Mouse (Mus musculus): ENCODE results near the gene Vmn2r124. TPM values are rescaled to one million over a fixed set of nuclear protein-coding genes. Genes with fewer than 3 reads are reported as not detected.

The Vmn2r124 gene
- total RNA-seq (2023; ENCODE audit: inconsistent age): not detected in 4 replicates

GRCm38 (mm10) chr17:18049124-18049523 is at the start of gene Vmn2r124:
Gene Vmn2r124 (plus strand): TSS chr17:18049424.

GRCm38 (mm10) chr17:18021433-18021832 is 27.8 kb upstream of the Vmn2r124 start, which contains the start of gene Fpr-rs4:
Gene Fpr-rs4 (plus strand): TSS chr17:18021733.

GRCm38 (mm10) chr17:18084716-18085115 is 35.5 kb downstream of the Vmn2r124 start, which contains the start of gene Vmn2r91:
Gene Vmn2r91 (plus strand): TSS chr17:18085016.

Other genes starting within 250 kb of the Vmn2r124 start
- 1.1 to 2.8 TPM (median 1.6 TPM) in 3 of 4 replicates, not detected in the other for gene Spaca6, start 222.3 kb upstream of the Vmn2r124 start, total RNA-seq (2023; ENCODE audit: inconsistent age)
- not detected in 4 replicates for gene Has1, start 194.2 kb upstream of the Vmn2r124 start, total RNA-seq (2023; ENCODE audit: inconsistent age)
- 0.51 to 1.3 TPM in 2 of 4 replicates, not detected in the others for gene Fpr1, start 165.5 kb upstream of the Vmn2r124 start, total RNA-seq (2023; ENCODE audit: inconsistent age)
- gene Fpr2, start 161.6 kb upstream of the Vmn2r124 start, total RNA-seq (2023; ENCODE audit: inconsistent age): 1.4 TPM in 2 of 4 replicates, not detected in the others
- not detected in 4 replicates for gene Fpr3, start 161.6 kb upstream of the Vmn2r124 start, total RNA-seq (2023; ENCODE audit: inconsistent age)
- not detected in 4 replicates for gene Fpr-rs4, start 27.7 kb upstream of the Vmn2r124 start, total RNA-seq (2023; ENCODE audit: inconsistent age)
- gene Vmn2r91, start 35.6 kb downstream of the Vmn2r124 start, total RNA-seq (2023; ENCODE audit: inconsistent age): not detected in 4 replicates
- not detected in 4 replicates for gene Vmn2r92, start 102.5 kb downstream of the Vmn2r124 start, total RNA-seq (2023; ENCODE audit: inconsistent age)
- not detected in 4 replicates for gene Vmn2r94, start 228.3 kb downstream of the Vmn2r124 start, total RNA-seq (2023; ENCODE audit: inconsistent age)
- gene Vmn2r93, start 248.7 kb downstream of the Vmn2r124 start, total RNA-seq (2023; ENCODE audit: inconsistent age): not detected in 4 replicates